Mouse (Mus musculus): Measurements from ENCODE around the gene Rps6ka3. TPM values are rescaled to one million over a fixed set of nuclear protein-coding genes. Genes with fewer than 3 reads are reported as not detected.

Gene Rps6ka3
- polyA plus RNA-seq, 1 experiment from 2014 or later, result 7.8 TPM

GRCm38 (mm10) chrX:159269072-159269471 lies 59.0 kb downstream of the Rps6ka3 start:
- H3K27ac ChIP-seq (replicated peaks; ENCODE audit: low read depth, low read length), result no peak overlapping the region
- ATAC-seq (replicated peaks; ENCODE audit: insufficient number of reproducible peaks, low FRiP score, low TSS enrichment, low read depth), result no peak
- no peaks in the 10 kb centered on the region for H3K36me3 ChIP-seq (replicated peaks; ENCODE audit: control insufficient read depth, insufficient read depth, low read depth, low read length)

GRCm38 (mm10) chrX:159286765-159287164 lies 76.7 kb downstream of the Rps6ka3 start:
- no peak for DNase-seq (ENCODE audit: low spot score)
- Histone ChIP-seq H3K27me3 (ENCODE audit: control insufficient read depth, insufficient read depth, low read length) (no peaks in the 10 kb centered on the region), H3K36me3 (replicated peaks; ENCODE audit: control insufficient read depth, insufficient read depth, low read depth, low read length) (no peaks in the 10 kb centered on the region), H3K9me3 (replicated peaks; ENCODE audit: control insufficient read depth, low read length) (no peaks in the 10 kb centered on the region), H3K4me1 (ENCODE audit: control insufficient read depth, insufficient read depth, low read length) (no peaks in the 10 kb centered on the region), H3K27ac (replicated peaks; ENCODE audit: low read depth, low read length) (no peak overlapping the region), H3K4me2 (ENCODE audit: low read depth, low read length) (no peak overlapping the region), H3K9ac (replicated peaks; ENCODE audit: low read length) (no peak overlapping the region), H3K4me3 (ENCODE audit: low read depth, low read length) (no peak overlapping the region)
- 73% methylated on average over 5 of the region's 5 CpGs for WGBS
- no peak for ATAC-seq (replicated peaks; ENCODE audit: insufficient number of reproducible peaks, low FRiP score, low TSS enrichment, low read depth)

More at GRCm38 (mm10) chrX:159269072-159269471, 59.0 kb downstream of the Rps6ka3 start:
- no peak for DNase-seq (ENCODE audit: low spot score)
- Histone ChIP-seq H3K4me2 (ENCODE audit: low read depth, low read length) (no peak overlapping the region), H3K9ac (replicated peaks; ENCODE audit: low read length) (no peak overlapping the region), H3K27me3 (ENCODE audit: control insufficient read depth, insufficient read depth, low read length) (no peaks in the 10 kb centered on the region), H3K4me3 (ENCODE audit: low read depth, low read length) (no peak overlapping the region), H3K9me3 (replicated peaks; ENCODE audit: control insufficient read depth, low read length) (no peaks in the 10 kb centered on the region), H3K4me1 (ENCODE audit: control insufficient read depth, insufficient read depth, low read length) (no peaks in the 10 kb centered on the region)

DNA sequence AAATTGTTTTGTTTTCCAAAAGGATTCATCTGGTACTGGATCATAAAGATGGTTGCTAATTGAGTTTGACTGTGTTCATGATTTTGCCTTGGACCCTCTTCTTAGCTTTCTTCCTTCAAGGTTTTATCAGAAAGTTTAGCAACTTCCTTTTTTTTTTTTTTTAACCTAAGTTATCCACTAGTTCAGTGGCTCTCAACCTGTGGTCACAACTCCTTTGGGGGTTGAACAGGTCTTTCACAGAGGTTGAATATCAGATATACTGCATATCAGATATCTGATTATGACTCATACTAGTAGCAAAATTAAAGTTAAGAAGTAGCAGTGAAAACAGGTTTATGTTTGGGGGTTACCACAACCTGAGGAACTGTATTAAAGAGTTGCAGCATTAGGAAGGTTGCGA lies 85.8 kb downstream of the Rps6ka3 start:
- Histone ChIP-seq H3K4me3 (ENCODE audit: low read depth, low read length) (no peak overlapping the region), H3K36me3 (replicated peaks; ENCODE audit: control insufficient read depth, insufficient read depth, low read depth, low read length) (no peaks in the 10 kb centered on the region), H3K4me1 (ENCODE audit: control insufficient read depth, insufficient read depth, low read length) (no peaks in the 10 kb centered on the region), H3K27me3 (ENCODE audit: control insufficient read depth, insufficient read depth, low read length) (no peaks in the 10 kb centered on the region), H3K9ac (replicated peaks; ENCODE audit: low read length) (no peak overlapping the region), H3K27ac (replicated peaks; ENCODE audit: low read depth, low read length) (no peak overlapping the region), H3K4me2 (ENCODE audit: low read depth, low read length) (no peak overlapping the region), H3K9me3 (replicated peaks; ENCODE audit: control insufficient read depth, low read length) (no peaks in the 10 kb centered on the region)
- no peak for DNase-seq (ENCODE audit: low spot score)
- no peak for ATAC-seq (replicated peaks; ENCODE audit: insufficient number of reproducible peaks, low FRiP score, low TSS enrichment, low read depth)
- WGBS, result 94% methylated on average over 1 of the region's 1 CpGs

DNA sequence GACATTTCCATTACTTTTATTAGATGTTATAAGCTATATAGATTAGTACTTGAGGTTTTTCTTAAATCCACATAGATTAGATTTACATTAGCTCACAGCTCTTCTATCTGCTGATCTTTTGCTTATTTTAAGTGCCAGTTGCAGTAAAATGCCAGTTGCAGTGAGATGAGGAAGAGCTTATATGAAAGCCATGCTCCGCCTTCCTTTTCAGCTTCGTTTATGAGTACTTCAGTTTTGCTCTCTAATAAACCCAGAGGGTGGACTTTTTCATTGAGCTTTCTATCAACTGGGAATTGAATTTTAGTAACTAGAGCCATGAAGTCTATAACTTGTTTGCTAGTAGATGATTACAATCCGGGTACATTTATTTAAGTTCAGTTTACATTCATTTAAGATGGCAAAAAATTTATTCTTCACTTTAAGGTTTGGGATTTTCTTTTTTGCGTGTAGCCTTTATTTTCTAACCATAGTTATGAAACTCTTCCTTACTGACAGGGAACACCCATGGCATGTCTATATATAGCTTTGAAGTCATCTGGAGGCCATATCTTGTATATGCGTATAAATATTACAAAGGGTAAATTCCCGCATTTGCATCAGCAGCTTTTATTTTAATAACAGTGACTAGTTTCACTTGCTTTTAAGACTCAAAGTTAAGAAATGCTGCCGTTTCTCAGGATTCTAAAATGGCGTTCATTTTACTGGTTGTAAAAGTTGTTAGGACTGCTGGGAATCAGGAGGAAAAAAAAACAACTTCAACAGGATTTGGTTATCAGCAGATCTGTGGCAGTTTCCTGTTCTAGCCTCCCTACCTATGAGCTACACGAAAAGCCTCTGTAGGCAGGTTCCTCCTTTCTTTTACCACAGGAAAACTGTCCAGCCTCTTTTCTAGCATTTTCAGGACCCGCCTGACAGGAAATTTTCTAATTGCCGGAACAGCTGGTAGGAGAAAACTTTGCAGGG lies 92.5 kb downstream of the Rps6ka3 start:
- Histone ChIP-seq H3K36me3 (replicated peaks; ENCODE audit: control insufficient read depth, insufficient read depth, low read depth, low read length) (no peaks in the 10 kb centered on the region), H3K27ac (replicated peaks; ENCODE audit: low read depth, low read length) (no peak overlapping the region), H3K4me1 (ENCODE audit: control insufficient read depth, insufficient read depth, low read length) (no peaks in the 10 kb centered on the region), H3K27me3 (ENCODE audit: control insufficient read depth, insufficient read depth, low read length) (no peaks in the 10 kb centered on the region), H3K4me3 (ENCODE audit: low read depth, low read length) (no peak overlapping the region), H3K9ac (replicated peaks; ENCODE audit: low read length) (no peak overlapping the region), H3K4me2 (ENCODE audit: low read depth, low read length) (no peak overlapping the region), H3K9me3 (replicated peaks; ENCODE audit: control insufficient read depth, low read length) (no peaks in the 10 kb centered on the region)
- no peak for DNase-seq (ENCODE audit: low spot score)
- WGBS, result 76% methylated on average over 11 of the region's 11 CpGs
- no peak for ATAC-seq (replicated peaks; ENCODE audit: insufficient number of reproducible peaks, low FRiP score, low TSS enrichment, low read depth)

- no peaks in the 10 kb centered on the region for H3K27me3 ChIP-seq (ENCODE audit: control insufficient read depth, insufficient read depth, low read length)
- H3K9ac ChIP-seq (replicated peaks; ENCODE audit: low read length), result no peak overlapping the region
- no peaks in the 10 kb centered on the region for H3K36me3 ChIP-seq (replicated peaks; ENCODE audit: control insufficient read depth, insufficient read depth, low read depth, low read length)
- DNase-seq (ENCODE audit: low spot score) (no peak), ATAC-seq (replicated peaks; ENCODE audit: insufficient number of reproducible peaks, low FRiP score, low TSS enrichment, low read depth) (no peak)
- no peaks in the 10 kb centered on the region for H3K9me3 ChIP-seq (replicated peaks; ENCODE audit: control insufficient read depth, low read length)
- no peak overlapping the region for H3K4me3 ChIP-seq (ENCODE audit: low read depth, low read length)
- H3K27ac ChIP-seq (replicated peaks; ENCODE audit: low read depth, low read length), result no peak overlapping the region
- H3K4me2 ChIP-seq (ENCODE audit: low read depth, low read length), result no peak overlapping the region
- no peaks in the 10 kb centered on the region for H3K4me1 ChIP-seq (ENCODE audit: control insufficient read depth, insufficient read depth, low read length)
- WGBS, result 68% methylated on average over 7 of the region's 7 CpGs
Observed at GRCm38 (mm10) chrX:159315293-159315692, 105.2 kb downstream of the Rps6ka3 start.

DNA sequence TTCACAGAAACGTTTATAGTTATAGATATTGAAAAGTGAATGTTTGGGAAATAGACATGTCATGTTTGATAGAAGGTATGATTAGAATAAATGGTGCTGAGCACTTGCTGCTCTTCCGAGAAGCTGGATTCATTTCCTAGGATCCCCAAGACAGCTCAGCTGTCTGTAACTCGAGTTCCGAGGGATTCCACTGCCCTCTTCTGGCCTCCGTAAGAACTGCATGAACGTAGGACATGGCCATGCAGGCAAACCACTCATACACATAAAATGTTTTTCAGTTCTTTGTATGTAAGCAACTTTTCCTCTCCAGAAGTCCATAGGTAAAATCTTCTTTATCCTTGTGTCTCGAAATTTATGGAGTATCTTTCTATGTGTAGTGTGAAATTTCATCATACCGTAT lies 111.2 kb downstream of the Rps6ka3 start:
- Histone ChIP-seq H3K4me3 (ENCODE audit: low read depth, low read length) (no peak overlapping the region), H3K9me3 (replicated peaks; ENCODE audit: control insufficient read depth, low read length) (no peaks in the 10 kb centered on the region), H3K9ac (replicated peaks; ENCODE audit: low read length) (no peak overlapping the region), H3K4me2 (ENCODE audit: low read depth, low read length) (no peak overlapping the region), H3K36me3 (replicated peaks; ENCODE audit: control insufficient read depth, insufficient read depth, low read depth, low read length) (no peaks in the 10 kb centered on the region), H3K27ac (replicated peaks; ENCODE audit: low read depth, low read length) (no peak overlapping the region), H3K27me3 (ENCODE audit: control insufficient read depth, insufficient read depth, low read length) (no peaks in the 10 kb centered on the region), H3K4me1 (ENCODE audit: control insufficient read depth, insufficient read depth, low read length) (no peaks in the 10 kb centered on the region)
- no peak for ATAC-seq (replicated peaks; ENCODE audit: insufficient number of reproducible peaks, low FRiP score, low TSS enrichment, low read depth)
- DNase-seq (ENCODE audit: low spot score), result peak; percentile 71
- WGBS, result 26% methylated on average over 8 of the region's 8 CpGs

- ATAC-seq (replicated peaks; ENCODE audit: insufficient number of reproducible peaks, low FRiP score, low TSS enrichment, low read depth) (no peak), DNase-seq (ENCODE audit: low spot score) (no peak)
- Histone ChIP-seq H3K4me1 (ENCODE audit: control insufficient read depth, insufficient read depth, low read length) (no peaks in the 10 kb centered on the region), H3K36me3 (replicated peaks; ENCODE audit: control insufficient read depth, insufficient read depth, low read depth, low read length) (no peaks in the 10 kb centered on the region), H3K9me3 (replicated peaks; ENCODE audit: control insufficient read depth, low read length) (no peaks in the 10 kb centered on the region), H3K4me2 (ENCODE audit: low read depth, low read length) (no peak overlapping the region), H3K27ac (replicated peaks; ENCODE audit: low read depth, low read length) (no peak overlapping the region), H3K9ac (replicated peaks; ENCODE audit: low read length) (no peak overlapping the region), H3K4me3 (ENCODE audit: low read depth, low read length) (no peak overlapping the region), H3K27me3 (ENCODE audit: control insufficient read depth, insufficient read depth, low read length) (no peaks in the 10 kb centered on the region)
- WGBS, result 92% methylated on average over 3 of the region's 3 CpGs
Observed at GRCm38 (mm10) chrX:159364506-159364905, 154.4 kb downstream of the Rps6ka3 start.

Data from embryonic facial prominence, embryonic 11.5 days (tissue).